Mouse (Mus musculus) cerebellum, adult 2 months (tissue): ENCODE results near the gene Tmem136. TPM values are rescaled to one million over a fixed set of nuclear protein-coding genes. Genes with fewer than 3 reads are reported as not detected.
A peak's percentile ranks its signal among the peaks of the same experiment; 100 is the strongest.

Experiments
- DNase-seq, 2 experiments: peaks; one replicate each; pipeline ENCODE4 v3.0.0; 2021
- H3K27ac ChIP-seq: fragments of 200-500 bp; 2 replicates; pipeline ENCODE4 v1.5.1; 2012; ENCODE audit warnings: low read length, control low read depth, inconsistent platforms; ENCODE audit not compliant: insufficient read depth
- H3K27me3 ChIP-seq: fragments of 200-500 bp; 2 replicates; pipeline ENCODE4 v1.6.1; 2012; ENCODE audit warnings: inconsistent platforms, mild to moderate bottlenecking, low read length, moderate library complexity; ENCODE audit not compliant: control insufficient read depth, insufficient read depth
- H3K4me1 ChIP-seq: fragments of 200-500 bp; 2 replicates; pipeline ENCODE4 v1.6.1; 2011; ENCODE audit warnings: low read length; ENCODE audit not compliant: control insufficient read depth, insufficient read depth
- H3K4me3 ChIP-seq: fragments of 200-500 bp; replicated peaks from 2 replicates; pipeline ENCODE3; 2011; ENCODE audit warnings: mild to moderate bottlenecking, low read depth, low read length, control low read depth; ENCODE audit not compliant: insufficient read depth
- CTCF ChIP-seq: fragments of 200-500 bp; IDR thresholded peaks from 2 replicates; pipeline ENCODE4 v1.5.1; 2011; ENCODE audit warnings: low read depth, mild to moderate bottlenecking, control low read depth, low read length, moderate library complexity, borderline replicate concordance; ENCODE audit not compliant: insufficient read depth
- POLR2A ChIP-seq: fragments of 200-500 bp; IDR thresholded peaks from 2 replicates; pipeline ENCODE4 v1.6.1; 2011; ENCODE audit warnings: low read length, control low read depth, borderline replicate concordance; ENCODE audit not compliant: insufficient read depth
- WGBS: fragments of 180-500 bp; shearing (Covaris S2); methylation state at CpG from one replicate; pipeline ENCODE4 v1.1.7; 2018; 5-methylcytosine and 5-hydroxymethylcytosine counted together
- polyA plus RNA-seq: library from polyadenylated mRNA; depleted of rRNA; stranded (reverse); fragments of >200 nt; gene quantifications from 2 replicates; pipeline ENCODE4 v1.2.3, GENCODE M21; 2012; rRNA removed

Tmem136 gene
- polyA plus RNA-seq, result 17.4 and 18.3 TPM in 2 replicates

DNA sequence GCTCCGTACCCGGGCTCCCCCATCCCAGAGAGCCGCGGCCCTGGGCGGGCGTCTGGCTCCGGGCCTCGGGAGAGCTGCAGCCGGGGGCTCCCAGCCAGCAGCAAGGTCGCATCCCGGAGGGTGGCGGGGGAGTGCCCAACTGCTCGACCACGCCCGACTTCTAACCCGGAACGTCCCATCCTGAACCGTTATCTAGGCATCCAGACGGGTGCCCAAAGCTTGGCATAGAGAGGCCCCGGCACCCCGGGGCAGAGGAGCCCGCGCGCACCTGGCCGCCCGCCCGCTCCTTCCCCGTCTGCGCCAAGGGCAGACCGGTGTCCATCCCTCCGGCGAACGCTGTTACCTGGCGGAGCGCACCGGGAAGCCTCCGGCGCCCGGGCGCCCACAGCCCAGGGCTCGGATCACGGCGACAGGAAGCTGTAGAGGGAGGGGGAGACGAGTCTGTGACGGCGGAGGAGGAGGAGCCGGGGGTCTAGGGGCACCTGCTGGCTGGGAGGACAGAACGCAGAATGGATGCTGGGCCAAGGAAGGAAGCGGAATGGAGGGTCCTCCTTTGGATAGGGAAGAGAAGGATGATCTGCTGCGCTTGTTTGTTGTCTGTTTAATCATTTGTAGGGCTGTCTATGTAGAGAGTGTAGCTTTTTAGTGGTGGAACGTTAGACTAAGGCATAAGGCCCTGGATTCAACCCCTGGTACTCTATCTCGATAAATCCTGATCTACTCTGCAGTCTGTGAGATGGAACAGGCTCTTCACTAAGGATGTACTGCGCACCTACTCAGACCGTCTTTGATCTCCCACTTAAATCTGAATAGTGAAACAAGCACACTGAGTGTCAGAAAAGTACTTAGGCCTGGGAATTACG is at the start of gene Tmem136:
TSS of gene Tmem136 (minus strand) at position 437 of the 863 bp plus-strand sequence.
- peak; percentile 76 to 85 for DNase-seq
- 4% methylated on average over 55 of the region's 55 CpGs for WGBS
- peak within 1 kb of the TSS; percentile 80 for H3K27ac ChIP-seq
- H3K4me3 ChIP-seq, result peak within 1 kb of the TSS; percentile 67
- H3K4me1 ChIP-seq, result no peaks in the 10 kb centered on the region
- TF ChIP-seq POLR2A (peak; percentile 47; the same call in 1 of the 2 replicates), CTCF (no peak)
- H3K27me3 ChIP-seq, result no peaks in the 10 kb centered on the region

DNA sequence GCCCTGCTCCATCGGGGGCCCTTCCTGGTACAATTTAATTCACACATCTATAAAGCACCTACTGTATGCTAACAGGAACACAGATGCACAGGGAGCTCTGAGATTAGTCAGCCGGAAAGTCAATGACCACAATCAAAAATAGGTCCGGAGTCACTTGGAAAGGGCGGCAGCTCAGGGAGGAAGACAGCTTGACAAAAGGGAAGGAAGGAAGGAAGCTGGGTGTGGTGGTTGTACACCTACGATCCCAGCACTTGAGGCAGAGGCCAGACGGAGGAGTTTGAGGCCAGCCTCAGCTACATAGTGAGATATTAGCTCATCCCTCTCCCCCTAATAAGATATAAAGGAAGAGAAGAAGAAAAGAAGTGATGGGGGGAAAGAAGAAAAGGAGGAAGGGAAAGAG is 39.6 kb upstream of the Tmem136 start:
- Histone ChIP-seq H3K27me3 (no peaks in the 10 kb centered on the region), H3K4me3 (no peak overlapping the region), H3K27ac (no peak overlapping the region), H3K4me1 (no peaks in the 10 kb centered on the region)
- 83% methylated on average over 6 of the region's 6 CpGs for WGBS
- no peak for DNase-seq
- TF ChIP-seq POLR2A, result no peak
- no peak for TF ChIP-seq CTCF

DNA sequence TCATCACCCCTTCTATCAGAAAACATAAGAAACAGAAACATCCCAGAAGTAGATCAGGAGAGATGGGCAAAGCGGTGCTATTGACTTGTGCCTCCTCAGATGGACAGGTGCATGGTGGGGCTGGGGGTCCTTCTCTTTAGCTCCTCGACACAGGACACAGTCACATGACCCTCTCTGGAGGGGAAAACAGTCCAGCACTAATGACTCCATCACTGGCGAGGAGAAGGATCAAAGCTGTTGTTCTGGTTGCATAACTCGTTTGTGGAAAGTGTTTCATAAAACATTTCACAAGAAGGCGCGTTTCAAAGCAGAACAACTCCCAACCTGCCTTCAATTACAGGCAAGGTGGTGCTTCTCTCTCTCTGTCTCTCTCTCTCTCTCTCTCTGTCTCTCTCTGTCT is 35.4 kb upstream of the Tmem136 start:
- no peaks in the 10 kb centered on the region; the same call in 1 of the 2 replicates for H3K27me3 ChIP-seq
- TF ChIP-seq POLR2A (no peak), CTCF (no peak)

DNA sequence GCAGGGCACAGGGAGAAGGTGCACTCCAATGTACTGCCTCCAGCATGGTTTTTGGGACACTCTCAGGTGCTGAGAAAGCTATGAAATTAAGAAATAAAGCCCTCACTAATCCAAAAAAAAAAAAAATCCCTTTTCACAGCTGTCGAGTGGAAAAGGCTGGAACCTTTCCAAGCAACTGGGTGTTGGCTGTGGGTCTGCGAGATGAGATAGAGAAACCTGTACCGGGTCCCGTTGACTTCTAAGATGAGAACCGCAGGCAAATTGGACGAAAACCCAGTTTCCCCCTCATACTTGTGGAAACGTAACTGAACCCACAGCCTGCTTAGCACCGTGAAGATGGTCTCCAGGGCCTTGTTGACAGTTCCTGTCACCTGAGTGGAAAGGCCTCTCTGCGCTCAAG is 34.6 kb upstream of the Tmem136 start:
- 61% methylated on average over 9 of the region's 9 CpGs for WGBS
- TF ChIP-seq POLR2A, result no peak
- TF ChIP-seq CTCF, result no peak
- Histone ChIP-seq H3K4me1 (no peaks in the 10 kb centered on the region; the same call in 1 of the 2 replicates), H3K27me3 (no peaks in the 10 kb centered on the region; the same call in 1 of the 2 replicates), H3K4me3 (no peak overlapping the region), H3K27ac (no peak overlapping the region)
- DNase-seq, result no peak

More for the DNA sequence above, 35.4 kb upstream of the Tmem136 start:
- Histone ChIP-seq H3K4me1 (no peaks in the 10 kb centered on the region; the same call in 1 of the 2 replicates), H3K4me3 (no peak overlapping the region), H3K27ac (no peak overlapping the region)
- WGBS, result 84% methylated on average over 6 of the region's 6 CpGs
- DNase-seq, result no peak

DNA sequence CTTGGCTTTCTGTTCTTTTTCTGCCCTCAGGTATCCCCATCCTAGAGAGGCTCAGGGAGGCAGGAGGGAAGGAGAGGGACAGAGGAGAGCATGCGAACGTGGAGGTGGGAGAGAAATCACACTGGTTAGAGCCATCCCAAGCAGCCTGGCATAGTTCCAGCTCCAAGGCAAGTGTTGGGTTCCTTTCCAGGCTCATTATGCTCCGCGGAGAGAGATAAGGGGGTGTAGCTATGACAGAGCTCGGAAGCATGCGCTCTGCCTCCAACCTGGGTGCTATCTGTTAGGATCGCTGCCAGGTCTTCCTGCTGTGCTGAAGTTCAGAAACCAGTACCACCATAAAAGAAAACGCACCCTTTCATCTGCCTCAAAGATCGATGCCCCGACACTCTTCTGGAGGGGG is 33.7 kb upstream of the Tmem136 start:
- WGBS, result 21% methylated on average over 10 of the region's 10 CpGs
- H3K27me3 ChIP-seq, result no peaks in the 10 kb centered on the region; the same call in 1 of the 2 replicates
- no peak for TF ChIP-seq CTCF
- TF ChIP-seq POLR2A, result no peak
- no peaks in the 10 kb centered on the region; the same call in 1 of the 2 replicates for H3K4me1 ChIP-seq
- DNase-seq, result no peak
- H3K4me3 ChIP-seq, result no peak overlapping the region
- H3K27ac ChIP-seq, result no peak overlapping the region

DNA sequence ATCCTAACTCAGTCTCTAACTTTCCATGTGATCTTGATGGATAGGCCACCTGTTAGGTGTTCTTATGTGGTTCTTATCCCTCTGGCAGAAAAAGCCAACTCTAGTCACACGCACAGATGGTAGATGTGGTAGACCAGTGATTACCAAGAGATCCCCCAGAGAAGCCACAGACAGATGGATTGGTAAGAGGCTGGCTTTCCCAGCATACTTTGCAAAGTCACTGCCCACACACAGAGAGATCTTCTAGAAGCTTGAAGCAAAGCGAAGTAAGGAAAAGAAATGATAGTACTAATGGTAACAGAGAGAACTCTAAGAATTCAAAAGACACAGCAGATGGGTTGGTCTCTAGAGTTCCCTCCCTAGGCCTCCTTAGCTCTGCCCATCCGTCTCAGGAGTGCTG is 33.1 kb upstream of the Tmem136 start:
- 77% methylated on average over 3 of the region's 3 CpGs for WGBS
- no peak for DNase-seq
- no peaks in the 10 kb centered on the region; the same call in 1 of the 2 replicates for H3K27me3 ChIP-seq
- H3K4me1 ChIP-seq, result no peaks in the 10 kb centered on the region; the same call in 1 of the 2 replicates
- no peak overlapping the region for H3K4me3 ChIP-seq
- no peak overlapping the region for H3K27ac ChIP-seq
- TF ChIP-seq POLR2A, result no peak
- no peak for TF ChIP-seq CTCF

DNA sequence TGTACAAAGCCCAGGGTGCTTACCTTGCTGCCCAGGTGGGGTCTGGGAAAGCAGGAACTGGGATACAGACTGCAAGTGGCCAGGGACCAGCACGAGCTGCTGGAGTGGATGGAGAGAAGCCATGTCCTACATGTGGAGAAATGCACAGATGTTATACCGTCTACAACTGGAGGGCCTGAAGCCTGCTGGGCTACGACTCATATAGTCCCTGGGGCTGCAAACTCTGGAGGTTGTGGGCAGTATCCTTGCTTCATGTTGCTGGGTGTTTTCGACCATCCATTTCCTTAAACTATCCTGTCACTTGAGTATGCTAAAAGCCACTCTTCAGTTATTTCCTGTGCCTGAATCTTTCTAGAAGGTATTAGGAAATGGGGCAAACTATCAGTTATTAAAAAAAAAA is 28.8 kb upstream of the Tmem136 start:
- TF ChIP-seq POLR2A (no peak), CTCF (no peak)
- 80% methylated on average over 4 of the region's 4 CpGs for WGBS
- no peaks in the 10 kb centered on the region; the same call in 1 of the 2 replicates for H3K4me1 ChIP-seq
- DNase-seq, result no peak
- no peak overlapping the region for H3K4me3 ChIP-seq
- H3K27me3 ChIP-seq, result no peaks in the 10 kb centered on the region; the same call in 1 of the 2 replicates
- no peak overlapping the region for H3K27ac ChIP-seq

DNA sequence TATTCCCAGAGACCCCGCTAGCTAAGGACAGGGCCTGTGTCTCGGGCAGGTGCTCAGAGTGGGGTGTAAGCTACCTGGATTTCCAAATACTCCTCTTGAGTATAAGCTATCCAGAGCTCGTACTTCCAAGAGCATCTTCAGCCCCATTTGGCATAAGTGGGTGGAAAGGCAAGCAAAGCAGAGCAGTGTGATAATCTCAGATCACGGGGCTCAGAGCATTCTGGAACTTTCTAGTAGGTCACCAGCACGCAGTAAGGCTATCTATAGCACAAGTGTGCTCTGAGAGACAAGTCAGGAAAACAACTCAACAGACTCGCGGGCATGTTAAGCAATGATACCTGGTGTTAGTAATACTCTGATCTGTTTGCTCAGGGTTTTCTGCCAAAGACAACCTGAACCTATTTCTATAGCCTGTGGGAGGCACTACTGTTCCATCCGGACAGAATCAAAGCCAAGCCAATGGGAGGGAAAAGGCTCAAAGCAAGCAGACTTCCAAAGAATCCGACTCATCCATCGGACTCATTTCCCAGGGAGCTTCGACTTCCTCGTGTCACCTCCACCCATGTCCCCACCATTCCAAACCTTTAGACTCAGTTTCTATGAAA is 27.9 kb upstream of the Tmem136 start:
- Histone ChIP-seq H3K27me3 (no peaks in the 10 kb centered on the region), H3K4me3 (no peak overlapping the region), H3K27ac (no peak overlapping the region), H3K4me1 (no peaks in the 10 kb centered on the region)
- no peak for TF ChIP-seq CTCF
- no peak for TF ChIP-seq POLR2A
- WGBS, result 75% methylated on average over 12 of the region's 12 CpGs
- no peak for DNase-seq
